Mouse (Mus musculus) ES-E14 (cell line): ENCODE measurements around the gene Syt2. TPM values are rescaled to one million over a fixed set of nuclear protein-coding genes. Genes with fewer than 3 reads are reported as not detected.

Experiments
- DNase-seq: peaks from one replicate; pipeline ENCODE4 v3.0.0-alpha.2; 2013; ENCODE audit warnings: low read depth, low spot score
- H3K27ac ChIP-seq: 2 replicates; pipeline ENCODE4 v1.5.1; 2012; ENCODE audit warnings: low read depth, mild to moderate bottlenecking, low read length, moderate library complexity, mixed read lengths; ENCODE audit not compliant: poor library complexity, insufficient read depth, severe bottlenecking
- H3K36me3 ChIP-seq: 2 replicates; pipeline ENCODE4 v1.6.1; 2012; ENCODE audit warnings: mild to moderate bottlenecking, low read length, moderate library complexity, mixed read lengths; ENCODE audit not compliant: control insufficient read depth, poor library complexity, insufficient read depth, severe bottlenecking
- H3K4me1 ChIP-seq, 2 experiments: fragments of 150-350 bp in 1 of 2; sonication (generic) in 1 of 2; 2 replicates each; pipeline ENCODE4 v1.6.1; 2012; ENCODE audit warnings: low read length in 2 of 2, mild to moderate bottlenecking in 1 of 2, mixed read lengths in 1 of 2; ENCODE audit not compliant: control insufficient read depth in 2 of 2, insufficient read depth in 2 of 2, poor library complexity in 1 of 2
- H3K4me3 ChIP-seq, 2 experiments: fragments of 150-350 bp in 1 of 2; sonication (generic) in 1 of 2; 2 replicates each; pipeline ENCODE4 v1.5.1; 2012; ENCODE audit warnings: low read length in 2 of 2, low read depth in 1 of 2, mild to moderate bottlenecking in 1 of 2, mixed read lengths in 1 of 2; ENCODE audit not compliant: insufficient read depth in 1 of 2, poor library complexity in 1 of 2, severe bottlenecking in 1 of 2
- H3K9ac ChIP-seq: 2 replicates; pipeline ENCODE4 v1.6.1; 2012; ENCODE audit warnings: low read depth, mild to moderate bottlenecking, low read length, mixed read lengths; ENCODE audit not compliant: poor library complexity, insufficient read depth, severe bottlenecking
- H3K9me3 ChIP-seq: fragments of 150-350 bp; sonication (generic); 2 replicates; pipeline ENCODE4 v1.6.1; 2012; ENCODE audit warnings: low read depth, mild to moderate bottlenecking, low read length; ENCODE audit not compliant: control insufficient read depth, insufficient read depth
- CHD2 ChIP-seq: IDR thresholded peaks from 2 replicates; pipeline ENCODE4 v1.6.1; 2014; ENCODE audit warnings: mild to moderate bottlenecking, low read depth, low read length, inconsistent platforms
- HCFC1 ChIP-seq: IDR thresholded peaks from 2 replicates; pipeline ENCODE4 v1.6.1; 2012; ENCODE audit warnings: low read length, inconsistent platforms, borderline replicate concordance; ENCODE audit not compliant: insufficient read depth
- MAFK ChIP-seq: IDR thresholded peaks from 2 replicates; pipeline ENCODE4 v1.6.1; 2014; ENCODE audit warnings: mild to moderate bottlenecking, low read depth, low read length, inconsistent platforms; ENCODE audit not compliant: insufficient read depth
- ZC3H11A ChIP-seq: IDR thresholded peaks from 2 replicates; pipeline ENCODE4 v1.6.1; 2012; ENCODE audit warnings: low read depth, mild to moderate bottlenecking, inconsistent platforms, low read length, borderline replicate concordance
- ZNF384 ChIP-seq: IDR thresholded peaks from 2 replicates; pipeline ENCODE4 v1.6.1; 2012; ENCODE audit warnings: low read depth, low read length, inconsistent platforms
- in situ Hi-C, 2 experiments: fragments of 600-800 bp; cut with MboI; formaldehyde crosslinking; loops; one replicate each; pipeline ENCODE4 v1.15.1; 2025; ENCODE audit warnings: low sequenced_read_pairs in 2 of 2, inconsistent platforms in 1 of 2; ENCODE audit not compliant: unreplicated experiment in 2 of 2
- total RNA-seq: library from RNA; depleted of rRNA; stranded (reverse); fragments of 300-350 nt; gene quantifications from 2 replicates; pipeline ENCODE4 v1.2.3, GENCODE M21; 2012

Gene Syt2
- total RNA-seq, 1 experiment: 0.62 TPM

DNA sequence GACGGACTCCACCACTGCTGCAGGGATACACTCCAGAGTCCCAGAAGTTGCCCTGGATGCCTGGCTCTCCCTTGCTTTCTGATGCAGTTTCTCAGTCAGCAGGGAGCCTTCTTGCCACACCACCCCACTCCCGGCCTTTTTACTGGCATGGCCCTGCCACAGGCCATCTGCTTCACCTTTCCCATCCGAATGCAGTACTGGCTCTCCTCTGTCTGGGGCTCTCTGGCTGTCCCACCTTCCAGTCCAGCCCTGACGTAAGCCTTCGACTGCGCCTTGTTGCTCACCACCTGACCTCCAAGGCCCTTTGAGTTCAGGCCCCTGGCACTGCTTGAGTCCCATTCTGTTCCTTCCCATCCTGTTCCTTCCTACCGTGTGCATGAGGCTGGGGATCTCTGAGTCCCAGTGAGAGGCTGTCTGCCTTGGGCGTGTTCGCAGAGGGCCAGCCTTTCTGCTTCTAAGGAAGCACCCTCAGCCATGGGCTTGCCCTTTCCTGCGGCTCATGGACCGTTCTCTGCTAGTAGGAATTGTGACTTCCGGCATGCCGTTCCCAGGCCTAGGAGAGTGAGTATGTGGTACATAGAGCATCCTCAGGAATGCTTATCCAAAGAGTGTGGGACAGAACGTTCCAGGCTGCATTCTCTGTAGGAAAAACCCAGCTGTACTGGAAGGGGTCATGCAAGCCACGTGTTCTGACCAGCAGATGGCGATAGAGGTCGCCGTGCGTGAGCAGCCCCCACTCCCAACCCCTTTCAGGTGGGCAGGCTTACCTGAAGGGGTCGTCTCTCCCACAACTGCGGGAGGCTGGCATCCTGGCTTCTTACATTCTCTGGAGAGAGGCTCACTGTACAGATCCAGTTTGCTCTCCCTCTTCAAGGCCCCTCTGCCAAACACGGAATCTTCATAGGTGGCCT is 58.2 kb downstream of the Syt2 start:
- peak; percentile 41 for DNase-seq

DNA sequence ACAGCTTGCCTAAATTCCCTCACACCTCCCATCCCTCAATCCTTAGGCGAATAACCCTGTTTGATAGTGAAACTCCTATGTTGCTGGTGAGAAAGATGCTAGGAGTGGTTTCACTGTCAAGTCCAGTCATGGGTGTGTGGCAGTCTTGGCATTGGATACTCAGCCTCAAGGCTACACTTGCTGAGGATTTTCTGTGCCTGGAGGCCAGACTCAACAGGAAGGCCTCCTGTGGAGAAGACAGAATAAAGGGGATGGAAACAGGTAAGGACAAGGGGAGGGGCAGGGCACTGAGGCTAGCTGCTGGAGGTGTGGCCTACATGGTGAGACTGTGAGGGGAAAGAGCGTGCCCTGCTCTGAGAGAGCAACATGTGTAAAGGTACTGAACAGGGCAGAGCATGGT is 60.1 kb downstream of the Syt2 start:
- H3K9ac ChIP-seq: no peak overlapping the region
- H3K4me1 ChIP-seq: peaks cover 3 to 36% of the 10 kb centered on the region in 2 experiments; a peak in 2 of 4 replicates
- no peak overlapping the region for H3K4me3 ChIP-seq
- H3K9me3 ChIP-seq: no peaks in the 10 kb centered on the region
- in situ Hi-C loops: no loop called here
- no peak overlapping the region for H3K27ac ChIP-seq
- TF ChIP-seq CHD2 (no peak), ZC3H11A (no peak), ZNF384 (no peak), HCFC1 (no peak), MAFK (no peak)
- no peaks in the 10 kb centered on the region for H3K36me3 ChIP-seq
- DNase-seq: no peak

More for the DNA sequence above, 58.2 kb downstream of the Syt2 start:
- in situ Hi-C loops: no loop called here
- H3K9ac ChIP-seq: no peak overlapping the region
- TF ChIP-seq ZNF384 (no peak), MAFK (no peak), CHD2 (no peak), HCFC1 (no peak), ZC3H11A (0 out of 2 replicates have a peak, but pooled peaks have one; percentile 33)
- H3K9me3 ChIP-seq: no peaks in the 10 kb centered on the region
- H3K36me3 ChIP-seq: no peaks in the 10 kb centered on the region
- peaks cover 5 to 34% of the 10 kb centered on the region in 2 experiments; a peak in 2 of 4 replicates for H3K4me1 ChIP-seq
- H3K27ac ChIP-seq: no peak overlapping the region
- H3K4me3 ChIP-seq: 0 out of 4 replicates have a peak overlapping the region, but pooled peaks of 1 of the 2 experiments have one; percentile 14

DNA sequence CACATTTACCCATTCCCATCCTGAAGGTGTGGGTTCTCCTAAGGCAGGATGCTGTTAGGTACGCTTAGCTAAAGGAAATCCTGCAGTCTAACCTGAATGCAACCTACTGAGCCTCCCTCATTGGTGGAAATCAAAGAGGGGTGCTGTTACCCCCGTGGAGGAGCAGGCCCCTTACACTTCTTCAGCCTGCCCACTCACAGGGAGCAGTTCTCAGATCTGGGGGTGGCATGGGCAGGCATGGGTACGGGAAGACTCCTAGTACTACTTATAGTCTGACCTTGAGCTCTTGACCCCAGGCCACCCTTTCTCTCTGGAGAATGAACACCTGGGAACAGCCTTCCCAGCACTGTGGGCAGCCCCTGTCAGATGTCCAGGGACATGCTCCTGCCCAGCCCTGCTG is 61.0 kb downstream of the Syt2 start:
- no peak overlapping the region for H3K9ac ChIP-seq
- TF ChIP-seq MAFK: no peak
- no peak for TF ChIP-seq CHD2
- no peak for TF ChIP-seq ZNF384
- no peak for TF ChIP-seq ZC3H11A
- TF ChIP-seq HCFC1: no peak
- H3K36me3 ChIP-seq: no peaks in the 10 kb centered on the region
- H3K27ac ChIP-seq: no peak overlapping the region
- no peaks in the 10 kb centered on the region for H3K9me3 ChIP-seq
- in situ Hi-C loops: no loop called here
- DNase-seq: no peak
- H3K4me1 ChIP-seq: peaks cover 3 to 35% of the 10 kb centered on the region in 2 experiments; a peak in 2 of 4 replicates
- no peak overlapping the region for H3K4me3 ChIP-seq

DNA sequence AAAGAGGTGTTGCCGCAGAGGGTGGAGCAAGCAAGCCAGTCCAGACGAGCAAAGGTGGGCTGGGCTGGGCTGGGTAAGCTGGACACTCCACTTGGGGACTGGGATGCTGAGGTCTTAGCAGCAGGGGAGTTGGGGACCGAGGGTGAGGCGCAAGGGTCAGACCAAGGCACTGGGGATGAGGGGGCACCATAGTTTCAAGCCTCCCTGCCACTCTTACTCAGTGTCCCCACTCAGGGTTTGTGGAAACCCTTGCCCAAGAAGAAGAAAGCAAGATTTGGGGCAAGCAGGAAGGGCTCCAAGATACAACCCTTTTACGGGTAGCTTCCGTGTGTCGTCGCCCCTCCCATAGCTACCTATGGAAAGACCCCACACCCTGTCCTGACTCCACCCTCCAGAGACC is 61.8 kb downstream of the Syt2 start:
- H3K4me3 ChIP-seq: peak overlapping the region; percentile 65 to 70; a peak in 3 of 4 replicates
- no peak overlapping the region for H3K9ac ChIP-seq
- in situ Hi-C loops: no loop called here
- no peak for DNase-seq
- H3K36me3 ChIP-seq: no peaks in the 10 kb centered on the region
- peaks cover 3 to 35% of the 10 kb centered on the region in 2 experiments; a peak in 2 of 4 replicates for H3K4me1 ChIP-seq
- H3K27ac ChIP-seq: no peak overlapping the region
- TF ChIP-seq ZNF384: no peak
- no peak for TF ChIP-seq MAFK
- no peak for TF ChIP-seq ZC3H11A
- TF ChIP-seq CHD2: no peak
- no peak for TF ChIP-seq HCFC1
- H3K9me3 ChIP-seq: no peaks in the 10 kb centered on the region
